7 mouse cellular contexts compared by ENCODE assay signal in genomic region chr14:99299022-99299481, GRCm38 (mm10). TPM values are rescaled to one million over a fixed set of nuclear protein-coding genes. Genes with fewer than 3 reads are reported as not detected.
DNase-seq lines count a peak whose midpoint lies in the region; TF ChIP-seq lines count a peak whose summit lies in the region.

No protein-coding gene starts in this region.

- DNase-seq in adrenal gland, adult 2 months: peak; percentile 78
- peak; percentile 53 for DNase-seq in embryo, embryonic 10.5 days (ENCODE audit: low spot score)
- DNase-seq in gastrocnemius, postnatal 10 days: peak; percentile 70
- peak; percentile 12 for DNase-seq in induced T-regulatory cell, adult 2 months (ENCODE audit: low read depth)
- peak; percentile 54 for DNase-seq in left cerebral cortex, postnatal 4 days
- DNase-seq in midbrain, embryonic 10.5 days (ENCODE audit: low spot score): peak; percentile 70

- H3K4me3 ChIP-seq in midbrain, embryonic 10.5 days: peak overlapping the region; percentile 71
- H3K4me3 ChIP-seq in small intestine, adult 2 months (ENCODE audit: low read depth, low read length): peak overlapping the region; percentile 71

- intact Hi-C loops in left cerebral cortex, postnatal 4 days (cut with DNase I): loop anchor here (5.0 to 10.0 kb wide), 2 partner anchors 154 to 598 kb away; no protein-coding TSS in a partner anchor

- TF ChIP-seq CTCF in small intestine, adult 2 months (IDR thresholded peaks at IDR 0.05; ENCODE audit: extremely low read depth, insufficient read length, insufficient replicate concordance, low read depth, low read length): no peak

- H3K27ac ChIP-seq in midbrain, embryonic 10.5 days (replicated peaks): peak overlapping the region; percentile 77
- H3K27ac ChIP-seq in small intestine, adult 2 months (ENCODE audit: insufficient read depth, low read depth, low read length): peak overlapping the region; percentile 79

- peaks cover 86% of the 10 kb centered on the region for H3K27me3 ChIP-seq in midbrain, embryonic 10.5 days (ENCODE audit: low read depth, poor library complexity, severe bottlenecking)
- H3K27me3 ChIP-seq in small intestine, adult 2 months (ENCODE audit: control insufficient read depth, insufficient read depth, low read length): no peaks in the 10 kb centered on the region

- no peaks in the 10 kb centered on the region for H3K36me3 ChIP-seq in midbrain, embryonic 10.5 days
- H3K36me3 ChIP-seq in small intestine, adult 2 months (ENCODE audit: control insufficient read depth, insufficient read depth, low read length): peaks cover 37% of the 10 kb centered on the region

- H3K9me3 ChIP-seq in midbrain, embryonic 10.5 days (replicated peaks): no peaks in the 10 kb centered on the region

- TF ChIP-seq POLR2A in small intestine, adult 2 months (IDR thresholded peaks at IDR 0.05; ENCODE audit: low read depth, low read length): no peak

- H3K4me1 ChIP-seq in midbrain, embryonic 10.5 days: peaks cover 30% of the 10 kb centered on the region
- H3K4me1 ChIP-seq in small intestine, adult 2 months (ENCODE audit: control insufficient read depth, insufficient read depth, insufficient read length, low read length): no peaks in the 10 kb centered on the region; the same call in 1 of the 2 replicates

- under 1% methylated on average over 50 of the region's 60 CpGs for WGBS in midbrain, embryonic 10.5 days
- 1% methylated on average over 60 of the region's 60 CpGs for WGBS in small intestine, adult 2 months

RNA-seq across cellular contexts. Expression of gene Klf5, which starts 0.6 kb away (rescaled TPM):
- 1 to 10 TPM; 6.0 to 9.4 TPM for total RNA-seq in adrenal gland, adult 2 months (2021)
- 8.5 and 10.0 TPM in 2 replicates for polyA plus RNA-seq in adrenal gland, adult 2 months (2012; rRNA removed)
- total RNA-seq in gastrocnemius, postnatal 10 days (2021): 10 to 100 TPM; 15.1 to 20.2 TPM
- 10 to 100 TPM; 19.9 to 20.2 TPM for total RNA-seq in left cerebral cortex, postnatal 4 days (2021)
- polyA plus RNA-seq in midbrain, embryonic 10.5 days (2016; fragmentation: Nextera tagmentation; extraction: Ambion mirVana): 2.2 and 2.3 TPM in 2 replicates
- polyA plus RNA-seq in small intestine, adult 2 months (2012; rRNA removed): 77.7 and 232 TPM in 2 replicates

Comparison
In these comparisons a context has a peak if more than half of its experiments do, and no peak if none do; other contexts are left out.
1. Peak in every context shown above with its lines: DNase-seq, H3K4me3 ChIP-seq and H3K27ac ChIP-seq.
2. DNase-seq: peak in every context shown above with its lines; median percentile 78 in adrenal gland, adult 2 months; 70 in gastrocnemius, postnatal 10 days; 70 in midbrain, embryonic 10.5 days; 54 in left cerebral cortex, postnatal 4 days; 53 in embryo, embryonic 10.5 days; 12 in induced T-regulatory cell, adult 2 months.